Mouse (Mus musculus) MN1 (cell line): Measurements from ENCODE around the gene Nexn.
A peak's percentile ranks its signal among the peaks of the same experiment; 100 is the strongest.

Source experiments
- DNase-seq: peaks from one replicate; pipeline ENCODE4 v3.0.0-alpha.2; 2016; ENCODE audit warnings: low spot score

Gene Nexn

GRCm38 (mm10) chr3:152235805-152236204 lies 30.3 kb downstream of the Nexn start:
- DNase-seq = no peak

- no peak for DNase-seq
Measured at GRCm38 (mm10) chr3:152235238-152235637, 30.9 kb downstream of the Nexn start.

GRCm38 (mm10) chr3:152231333-152232100 lies 34.6 kb downstream of the Nexn start:
- no peak for DNase-seq

- DNase-seq = no peak
Measured at GRCm38 (mm10) chr3:152229271-152229670, 36.9 kb downstream of the Nexn start.

GRCm38 (mm10) chr3:152228843-152229242 lies 37.3 kb downstream of the Nexn start:
- no peak for DNase-seq

- DNase-seq = no peak
Measured at GRCm38 (mm10) chr3:152225906-152226305, 40.2 kb downstream of the Nexn start.

GRCm38 (mm10) chr3:152224918-152225317 lies 41.2 kb downstream of the Nexn start:
- no peak for DNase-seq

GRCm38 (mm10) chr3:152213416-152213815 lies 52.7 kb downstream of the Nexn start:
- DNase-seq = no peak

- peak; percentile 9 for DNase-seq
Measured at GRCm38 (mm10) chr3:152211731-152212279, 54.3 kb downstream of the Nexn start.

GRCm38 (mm10) chr3:152210728-152211391 lies 55.3 kb downstream of the Nexn start:
- DNase-seq = peak; percentile 56

- DNase-seq = peak; percentile 97
Measured at GRCm38 (mm10) chr3:152209967-152210634, 56.0 kb downstream of the Nexn start, which contains the start of the genes Dnajb4 and Fubp1. Gene Dnajb4 (minus strand): TSS chr3:152210302. Gene Fubp1 (plus strand): TSS chr3:152210422.

- peak; percentile 71 for DNase-seq
Measured at GRCm38 (mm10) chr3:152209177-152209966, 56.8 kb downstream of the Nexn start.

- no peak for DNase-seq
Measured at GRCm38 (mm10) chr3:152208096-152208885, 57.9 kb downstream of the Nexn start.

GRCm38 (mm10) chr3:152207156-152207555 lies 59.0 kb downstream of the Nexn start:
- no peak for DNase-seq

- no peak for DNase-seq
Measured at GRCm38 (mm10) chr3:152204577-152204976, 61.6 kb downstream of the Nexn start.

GRCm38 (mm10) chr3:152203996-152204395 lies 62.2 kb downstream of the Nexn start:
- no peak for DNase-seq

GRCm38 (mm10) chr3:152203411-152203810 lies 62.7 kb downstream of the Nexn start:
- no peak for DNase-seq

- no peak for DNase-seq
Measured at GRCm38 (mm10) chr3:152202942-152203341, 63.2 kb downstream of the Nexn start.

GRCm38 (mm10) chr3:152201651-152202050 lies 64.5 kb downstream of the Nexn start:
- no peak for DNase-seq

GRCm38 (mm10) chr3:152201181-152201580 lies 65.0 kb downstream of the Nexn start:
- DNase-seq = no peak

- no peak for DNase-seq
Measured at GRCm38 (mm10) chr3:152199125-152199524, 67.0 kb downstream of the Nexn start.
